Mouse (Mus musculus) midbrain, postnatal 0 days (tissue): ENCODE measurements around the gene Hnrnpd. TPM values are rescaled to one million over a fixed set of nuclear protein-coding genes. Genes with fewer than 3 reads are reported as not detected.

Experiments
- ATAC-seq: fragments of 200-750 bp; cut with Nextera tagmentation; 2 replicates; pipeline ENCODE4 v1.8.0; 2017; ENCODE audit warnings: moderate number of reproducible peaks, mild to moderate bottlenecking, moderate TSS enrichment, moderate library complexity; ENCODE audit not compliant: low FRiP score
- DNase-seq: peaks from one replicate; pipeline ENCODE4 v3.0.0-alpha.2; 2015; ENCODE audit warnings: low spot score
- H3K27ac ChIP-seq: fragments of 300-500 bp; sonication (generic); 2 replicates; pipeline ENCODE4 v1.5.1; 2014; ENCODE audit warnings: low read depth, mild to moderate bottlenecking, low read length, mixed read lengths
- H3K27me3 ChIP-seq: fragments of 300-500 bp; sonication (generic); 2 replicates; pipeline ENCODE4 v1.6.1; 2014; ENCODE audit warnings: low read length, control low read depth, mixed read lengths; ENCODE audit not compliant: insufficient read depth
- H3K36me3 ChIP-seq: fragments of 300-500 bp; sonication (generic); 2 replicates; pipeline ENCODE4 v1.6.1; 2014; ENCODE audit warnings: low read length, control low read depth, mixed read lengths; ENCODE audit not compliant: insufficient read depth
- H3K4me1 ChIP-seq: fragments of 300-500 bp; sonication (generic); 2 replicates; pipeline ENCODE4 v1.6.1; 2014; ENCODE audit warnings: mild to moderate bottlenecking, control low read depth, antibody characterized with exemption, low read length, mixed read lengths; ENCODE audit not compliant: insufficient read depth
- H3K4me2 ChIP-seq: fragments of 300-500 bp; sonication (generic); 2 replicates; pipeline ENCODE4 v1.6.1; 2014; ENCODE audit warnings: low read depth, mild to moderate bottlenecking, low read length, mixed read lengths; ENCODE audit not compliant: poor library complexity, severe bottlenecking
- H3K4me3 ChIP-seq: fragments of 300-500 bp; sonication (generic); 2 replicates; pipeline ENCODE4 v1.5.1; 2014; ENCODE audit warnings: low read depth, mild to moderate bottlenecking, low read length, moderate library complexity
- H3K9ac ChIP-seq: fragments of 300-500 bp; sonication (generic); replicated peaks from 2 replicates; pipeline ENCODE4 v1.6.1; 2014; ENCODE audit warnings: mild to moderate bottlenecking, low read length, moderate library complexity, mixed read lengths; ENCODE audit not compliant: poor library complexity, severe bottlenecking
- H3K9me3 ChIP-seq: fragments of 300-500 bp; sonication (generic); 2 replicates; pipeline ENCODE4 v1.6.1; 2016; ENCODE audit warnings: low read length, control low read depth
- CTCF ChIP-seq: IDR thresholded peaks from 2 replicates; pipeline ENCODE4 v1.5.1; 2016; ENCODE audit warnings: antibody characterized with exemption, mild to moderate bottlenecking
- WGBS: fragments of 180-500 bp; shearing (Covaris S2); extraction: QIAGEN DNeasy Blood & Tissue Kit; methylation state at CpG from one replicate; pipeline ENCODE4 v1.1.7; 2014; 5-methylcytosine and 5-hydroxymethylcytosine counted together
- polyA plus RNA-seq: library from polyadenylated mRNA; unstranded; fragments of >200 nt; fragmentation: Nextera tagmentation; extraction: Ambion mirVana; gene quantifications from 2 replicates; pipeline ENCODE4 v1.2.1, GENCODE M21; 2015
- total RNA-seq: library from RNA; depleted of rRNA; stranded (reverse); fragments of >200 nt; gene quantifications from 2 replicates; pipeline ENCODE4 v1.2.3, GENCODE M21; 2014

The Hnrnpd gene
- total and polyA plus RNA-seq, 2 experiments from 2014 or later = 35.9 to 85.1 TPM

- no peaks in the 10 kb centered on the region for H3K27me3 ChIP-seq
- DNase-seq = no peak
- TF ChIP-seq CTCF = no peak
- no peak overlapping the region for H3K4me3 ChIP-seq
- no peaks in the 10 kb centered on the region for H3K4me1 ChIP-seq
- H3K36me3 ChIP-seq = no peaks in the 10 kb centered on the region
- H3K27ac ChIP-seq = no peak overlapping the region
- H3K9me3 ChIP-seq = no peaks in the 10 kb centered on the region
- WGBS = 83% methylated on average over 4 of the region's 4 CpGs
- H3K4me2 ChIP-seq = no peak overlapping the region
- no peak overlapping the region for H3K9ac ChIP-seq
- no peak for ATAC-seq
Measured at GRCm38 (mm10) chr5:100007040-100007375, 28.3 kb upstream of the Hnrnpd start.

GRCm38 (mm10) chr5:100006324-100007039 lies 27.7 kb upstream of the Hnrnpd start:
- Histone ChIP-seq H3K9me3 (no peaks in the 10 kb centered on the region), H3K4me2 (no peak overlapping the region), H3K27ac (no peak overlapping the region), H3K4me3 (no peak overlapping the region), H3K9ac (no peak overlapping the region), H3K36me3 (no peaks in the 10 kb centered on the region), H3K27me3 (no peaks in the 10 kb centered on the region), H3K4me1 (no peaks in the 10 kb centered on the region)
- no peak for TF ChIP-seq CTCF
- ATAC-seq (no peak), DNase-seq (no peak)
- 92% methylated on average over 4 of the region's 4 CpGs for WGBS

- Histone ChIP-seq H3K4me2 (no peak overlapping the region), H3K27ac (no peak overlapping the region), H3K9ac (no peak overlapping the region), H3K36me3 (no peaks in the 10 kb centered on the region), H3K9me3 (no peaks in the 10 kb centered on the region), H3K4me3 (no peak overlapping the region), H3K27me3 (no peaks in the 10 kb centered on the region), H3K4me1 (no peaks in the 10 kb centered on the region)
- no peak for ATAC-seq
- TF ChIP-seq CTCF = no peak
- no peak for DNase-seq
- WGBS = 77% methylated on average over 6 of the region's 6 CpGs
Measured at GRCm38 (mm10) chr5:100005896-100006295, 27.2 kb upstream of the Hnrnpd start.

GRCm38 (mm10) chr5:100005431-100005830 lies 26.7 kb upstream of the Hnrnpd start:
- H3K36me3 ChIP-seq = no peaks in the 10 kb centered on the region
- DNase-seq = no peak
- H3K9me3 ChIP-seq = no peaks in the 10 kb centered on the region
- H3K9ac ChIP-seq = no peak overlapping the region
- no peak overlapping the region for H3K4me3 ChIP-seq
- H3K27ac ChIP-seq = no peak overlapping the region
- H3K4me2 ChIP-seq = no peak overlapping the region
- no peaks in the 10 kb centered on the region for H3K4me1 ChIP-seq
- ATAC-seq = no peak
- TF ChIP-seq CTCF = no peak
- WGBS = 67% methylated on average over 3 of the region's 3 CpGs
- no peaks in the 10 kb centered on the region for H3K27me3 ChIP-seq

- WGBS = 92% methylated on average over 4 of the region's 4 CpGs
- H3K27ac ChIP-seq = no peak overlapping the region
- no peaks in the 10 kb centered on the region for H3K27me3 ChIP-seq
- no peaks in the 10 kb centered on the region for H3K4me1 ChIP-seq
- no peaks in the 10 kb centered on the region for H3K9me3 ChIP-seq
- no peak for TF ChIP-seq CTCF
- no peak for DNase-seq
- no peak overlapping the region for H3K9ac ChIP-seq
- ATAC-seq = no peak
- H3K36me3 ChIP-seq = no peaks in the 10 kb centered on the region
- no peak overlapping the region for H3K4me2 ChIP-seq
- H3K4me3 ChIP-seq = no peak overlapping the region
Measured at GRCm38 (mm10) chr5:100003895-100004294, 25.2 kb upstream of the Hnrnpd start.

GRCm38 (mm10) chr5:100000500-100000899 lies 21.8 kb upstream of the Hnrnpd start:
- H3K27me3 ChIP-seq = no peaks in the 10 kb centered on the region
- no peak overlapping the region for H3K4me2 ChIP-seq
- no peaks in the 10 kb centered on the region for H3K36me3 ChIP-seq
- DNase-seq = no peak
- TF ChIP-seq CTCF = no peak
- no peak overlapping the region for H3K9ac ChIP-seq
- no peak overlapping the region for H3K27ac ChIP-seq
- no peak for ATAC-seq
- 33% methylated on average over 7 of the region's 8 CpGs for WGBS
- H3K9me3 ChIP-seq = no peaks in the 10 kb centered on the region
- H3K4me3 ChIP-seq = no peak overlapping the region
- no peaks in the 10 kb centered on the region for H3K4me1 ChIP-seq
